Mouse (Mus musculus): ENCODE data around the gene Peli2. TPM values are rescaled to one million over a fixed set of nuclear protein-coding genes. Genes with fewer than 3 reads are reported as not detected.

Gene Peli2
- polyA plus RNA-seq, 1 experiment from 2014 or later, result 16.0 TPM

GRCm38 (mm10) chr14:48253183-48253582 is 132.6 kb downstream of the Peli2 start:
- H3K9ac ChIP-seq, result no peak overlapping the region
- H3K27ac ChIP-seq (ENCODE audit: low read depth), result no peak overlapping the region
- H3K27me3 ChIP-seq (ENCODE audit: insufficient read depth, low read length), result no peaks in the 10 kb centered on the region
- no peak overlapping the region for H3K4me3 ChIP-seq (ENCODE audit: low read depth, low read length)
- 48% methylated on average over 10 of the region's 10 CpGs for WGBS
- ATAC-seq (ENCODE audit: insufficient read depth) (no peak), DNase-seq (no peak)
- TF ChIP-seq CTCF (IDR thresholded peaks at IDR 0.05; ENCODE audit: low read depth), result no peak
- peaks cover 31% of the 10 kb centered on the region for H3K36me3 ChIP-seq (ENCODE audit: insufficient read depth)
- H3K4me1 ChIP-seq (ENCODE audit: insufficient read depth), result no peaks in the 10 kb centered on the region
- no peak overlapping the region for H3K4me2 ChIP-seq
- no peaks in the 10 kb centered on the region for H3K9me3 ChIP-seq (ENCODE audit: low read depth, low read length)

GRCm38 (mm10) chr14:48254696-48255095 is 134.1 kb downstream of the Peli2 start:
- no peak for TF ChIP-seq CTCF (IDR thresholded peaks at IDR 0.05; ENCODE audit: low read depth)
- no peak overlapping the region for H3K4me2 ChIP-seq
- peaks cover 31% of the 10 kb centered on the region for H3K36me3 ChIP-seq (ENCODE audit: insufficient read depth)
- no peak overlapping the region for H3K9ac ChIP-seq
- no peak for DNase-seq
- WGBS, result 88% methylated on average over 8 of the region's 8 CpGs
- no peaks in the 10 kb centered on the region for H3K4me1 ChIP-seq (ENCODE audit: insufficient read depth)
- no peaks in the 10 kb centered on the region for H3K9me3 ChIP-seq (ENCODE audit: low read depth, low read length)
- no peak overlapping the region for H3K4me3 ChIP-seq (ENCODE audit: low read depth, low read length)
- H3K27me3 ChIP-seq (ENCODE audit: insufficient read depth, low read length), result no peaks in the 10 kb centered on the region
- no peak overlapping the region for H3K27ac ChIP-seq (ENCODE audit: low read depth)
- ATAC-seq (ENCODE audit: insufficient read depth), result no peak

GRCm38 (mm10) chr14:48255290-48255689 is 134.7 kb downstream of the Peli2 start:
- no peak for ATAC-seq (ENCODE audit: insufficient read depth)

GRCm38 (mm10) chr14:48257759-48258158 is 137.1 kb downstream of the Peli2 start:
- H3K4me2 ChIP-seq, result no peak overlapping the region
- H3K9ac ChIP-seq, result no peak overlapping the region
- WGBS, result 58% methylated on average over 7 of the region's 7 CpGs
- no peak overlapping the region for H3K27ac ChIP-seq (ENCODE audit: low read depth)
- ATAC-seq (ENCODE audit: insufficient read depth) (no peak), DNase-seq (peak; percentile 43)
- peaks cover 26% of the 10 kb centered on the region for H3K36me3 ChIP-seq (ENCODE audit: insufficient read depth)
- no peaks in the 10 kb centered on the region for H3K27me3 ChIP-seq (ENCODE audit: insufficient read depth, low read length)
- no peak for TF ChIP-seq CTCF (IDR thresholded peaks at IDR 0.05; ENCODE audit: low read depth)
- no peaks in the 10 kb centered on the region for H3K4me1 ChIP-seq (ENCODE audit: insufficient read depth)
- no peaks in the 10 kb centered on the region for H3K9me3 ChIP-seq (ENCODE audit: low read depth, low read length)
- H3K4me3 ChIP-seq (ENCODE audit: low read depth, low read length), result no peak overlapping the region

More at GRCm38 (mm10) chr14:48255290-48255689, 134.7 kb downstream of the Peli2 start:
- Histone ChIP-seq H3K4me2 (no peak overlapping the region), H3K4me1 (ENCODE audit: insufficient read depth) (no peaks in the 10 kb centered on the region), H3K36me3 (ENCODE audit: insufficient read depth) (peaks cover 31% of the 10 kb centered on the region), H3K27ac (ENCODE audit: low read depth) (no peak overlapping the region), H3K27me3 (ENCODE audit: insufficient read depth, low read length) (no peaks in the 10 kb centered on the region), H3K9me3 (ENCODE audit: low read depth, low read length) (no peaks in the 10 kb centered on the region), H3K9ac (no peak overlapping the region), H3K4me3 (ENCODE audit: low read depth, low read length) (no peak overlapping the region)
- no peak for DNase-seq
- TF ChIP-seq CTCF (IDR thresholded peaks at IDR 0.05; ENCODE audit: low read depth), result no peak
- 49% methylated on average over 5 of the region's 5 CpGs for WGBS

- H3K36me3 ChIP-seq (ENCODE audit: insufficient read depth), result peaks cover 23% of the 10 kb centered on the region
- H3K27ac ChIP-seq (ENCODE audit: low read depth), result no peak overlapping the region
- H3K9me3 ChIP-seq (ENCODE audit: low read depth, low read length), result no peaks in the 10 kb centered on the region
- no peak for DNase-seq
- WGBS, result 67% methylated on average over 10 of the region's 10 CpGs
- no peak overlapping the region for H3K4me3 ChIP-seq (ENCODE audit: low read depth, low read length)
- no peaks in the 10 kb centered on the region for H3K4me1 ChIP-seq (ENCODE audit: insufficient read depth)
- no peaks in the 10 kb centered on the region for H3K27me3 ChIP-seq (ENCODE audit: insufficient read depth, low read length)
- H3K9ac ChIP-seq, result no peak overlapping the region
- ATAC-seq (ENCODE audit: insufficient read depth), result no peak
- no peak overlapping the region for H3K4me2 ChIP-seq
- no peak for TF ChIP-seq CTCF (IDR thresholded peaks at IDR 0.05; ENCODE audit: low read depth)
Measured at GRCm38 (mm10) chr14:48258696-48259366, 138.2 kb downstream of the Peli2 start.

- H3K4me2 ChIP-seq, result no peak overlapping the region
- no peaks in the 10 kb centered on the region for H3K27me3 ChIP-seq (ENCODE audit: insufficient read depth, low read length)
- no peak overlapping the region for H3K4me3 ChIP-seq (ENCODE audit: low read depth, low read length)
- no peak overlapping the region for H3K9ac ChIP-seq
- no peak for TF ChIP-seq CTCF (IDR thresholded peaks at IDR 0.05; ENCODE audit: low read depth)
- no peak overlapping the region for H3K27ac ChIP-seq (ENCODE audit: low read depth)
- ATAC-seq (ENCODE audit: insufficient read depth) (no peak), DNase-seq (no peak)
- 96% methylated on average over 4 of the region's 4 CpGs for WGBS
- no peaks in the 10 kb centered on the region for H3K4me1 ChIP-seq (ENCODE audit: insufficient read depth)
- H3K36me3 ChIP-seq (ENCODE audit: insufficient read depth), result no peaks in the 10 kb centered on the region
- H3K9me3 ChIP-seq (ENCODE audit: low read depth, low read length), result no peaks in the 10 kb centered on the region
Measured at GRCm38 (mm10) chr14:48263146-48263545, 142.5 kb downstream of the Peli2 start.

GRCm38 (mm10) chr14:48266710-48267109 is 146.1 kb downstream of the Peli2 start:
- Histone ChIP-seq H3K36me3 (ENCODE audit: insufficient read depth) (no peaks in the 10 kb centered on the region), H3K9ac (no peak overlapping the region), H3K4me2 (no peak overlapping the region), H3K27ac (ENCODE audit: low read depth) (no peak overlapping the region), H3K9me3 (ENCODE audit: low read depth, low read length) (no peaks in the 10 kb centered on the region), H3K27me3 (ENCODE audit: insufficient read depth, low read length) (no peaks in the 10 kb centered on the region), H3K4me1 (ENCODE audit: insufficient read depth) (no peaks in the 10 kb centered on the region), H3K4me3 (ENCODE audit: low read depth, low read length) (no peak overlapping the region)
- DNase-seq (no peak), ATAC-seq (ENCODE audit: insufficient read depth) (no peak)
- 74% methylated on average over 6 of the region's 6 CpGs for WGBS
- no peak for TF ChIP-seq CTCF (IDR thresholded peaks at IDR 0.05; ENCODE audit: low read depth)
